Mouse (Mus musculus): Measurements from ENCODE around the gene Tent5c.

DNA sequence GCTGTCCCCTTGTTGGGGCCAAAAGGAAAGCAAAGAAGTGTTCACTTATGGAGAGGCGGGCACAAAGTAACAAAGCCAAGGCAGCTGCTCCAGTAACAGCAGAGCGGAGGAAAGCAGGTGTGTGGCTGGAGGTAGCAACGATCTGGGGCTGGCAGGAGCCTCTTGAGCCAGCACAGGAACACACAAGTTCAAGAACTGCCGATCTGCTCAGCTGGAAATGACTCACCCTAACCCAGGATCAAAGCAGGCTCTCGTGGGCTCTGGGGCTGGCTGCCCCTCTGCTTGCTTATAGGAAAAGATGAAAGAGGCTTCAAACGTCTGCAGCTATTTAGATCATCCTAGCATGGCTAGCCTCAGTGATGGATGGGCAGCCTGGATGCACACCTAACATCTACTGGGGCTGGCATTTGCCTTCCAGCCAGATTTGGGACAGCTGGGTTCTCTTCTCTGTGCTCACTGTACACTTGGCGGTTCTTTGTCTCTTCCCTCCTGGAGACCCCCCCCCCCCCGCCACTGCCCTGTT lies 14.1 kb downstream of the Tent5c start:
- TF ChIP-seq EP300 (IDR thresholded peaks at IDR 0.05) = no peak
- no peak for TF ChIP-seq CTCF (IDR thresholded peaks at IDR 0.05)
